Mouse (Mus musculus): Measurements from ENCODE around the gene Sell. TPM values are rescaled to one million over a fixed set of nuclear protein-coding genes. Genes with fewer than 3 reads are reported as not detected.
"Not testable (repeated sequence)": the region's sequence is repeated elsewhere in the genome, so short reads cannot be mapped to it uniquely, and the experiment has no call there.

Sell gene
- not detected in 2 replicates for polyA plus RNA-seq (2016; fragmentation: Nextera tagmentation; extraction: Ambion mirVana)

GRCm38 (mm10) chr1:164061925-164062324, at the start of gene Sell:
Gene Sell, plus strand, starts transcription at chr1:164061982.
- Histone ChIP-seq H3K27me3 (ENCODE audit: poor library complexity, severe bottlenecking) (no peaks in the 10 kb centered on the region), H3K9me3 (no peaks in the 10 kb centered on the region), H3K4me1 (no peaks in the 10 kb centered on the region), H3K27ac (no peak within 1 kb of the TSS), H3K4me3 (no peak within 1 kb of the TSS), H3K36me3 (replicated peaks) (no peaks in the 10 kb centered on the region)
- WGBS = 83% methylated on average over 4 of the region's 4 CpGs
- DNase-seq (ENCODE audit: extremely low spot score, low spot score) = no peak

- DNase-seq (ENCODE audit: extremely low spot score, low spot score) = no peak
- Histone ChIP-seq H3K27ac (no peak overlapping the region), H3K4me1 (no peaks in the 10 kb centered on the region), H3K4me3 (no peak overlapping the region), H3K36me3 (replicated peaks) (no peaks in the 10 kb centered on the region), H3K27me3 (ENCODE audit: poor library complexity, severe bottlenecking) (no peaks in the 10 kb centered on the region), H3K9me3 (no peaks in the 10 kb centered on the region)
- WGBS = 83% methylated on average over 1 of the region's 1 CpGs
Measured at GRCm38 (mm10) chr1:164014616-164015015, 47.2 kb upstream of the Sell start.

- no peak for DNase-seq (ENCODE audit: extremely low spot score, low spot score)
- no peaks in the 10 kb centered on the region for H3K4me1 ChIP-seq
- H3K4me3 ChIP-seq = no peak overlapping the region
- 91% methylated on average over 16 of the region's 16 CpGs for WGBS
- H3K27ac ChIP-seq = no peak overlapping the region
- H3K9me3 ChIP-seq = no peaks in the 10 kb centered on the region
- H3K36me3 ChIP-seq (replicated peaks) = no peaks in the 10 kb centered on the region
- no peaks in the 10 kb centered on the region for H3K27me3 ChIP-seq (ENCODE audit: poor library complexity, severe bottlenecking)
Measured at GRCm38 (mm10) chr1:164018221-164018896, 43.4 kb upstream of the Sell start.

- WGBS = 71% methylated on average over 6 of the region's 6 CpGs
- no peak overlapping the region for H3K27ac ChIP-seq
- H3K27me3 ChIP-seq (ENCODE audit: poor library complexity, severe bottlenecking) = no peaks in the 10 kb centered on the region
- DNase-seq (ENCODE audit: extremely low spot score, low spot score) = no peak
- H3K4me1 ChIP-seq = no peaks in the 10 kb centered on the region
- H3K9me3 ChIP-seq = no peaks in the 10 kb centered on the region
- no peak overlapping the region for H3K4me3 ChIP-seq
- H3K36me3 ChIP-seq (replicated peaks) = no peaks in the 10 kb centered on the region
Measured at GRCm38 (mm10) chr1:164019789-164020188, 42.0 kb upstream of the Sell start.

- WGBS = 87% methylated on average over 3 of the region's 3 CpGs
Measured at GRCm38 (mm10) chr1:164020746-164021145, 41.0 kb upstream of the Sell start.

GRCm38 (mm10) chr1:164022106-164022505, 39.7 kb upstream of the Sell start:
- H3K36me3 ChIP-seq (replicated peaks); H3K4me3 ChIP-seq; H3K27me3 ChIP-seq (ENCODE audit: poor library complexity, severe bottlenecking); H3K27ac ChIP-seq; H3K4me1 ChIP-seq; DNase-seq (ENCODE audit: extremely low spot score, low spot score); H3K9me3 ChIP-seq: not testable (repeated sequence)
- 83% methylated on average over 5 of the region's 5 CpGs for WGBS

More at GRCm38 (mm10) chr1:164020746-164021145, 41.0 kb upstream of the Sell start:
- not testable (repeated sequence) for H3K9me3 ChIP-seq; H3K27me3 ChIP-seq (ENCODE audit: poor library complexity, severe bottlenecking); H3K36me3 ChIP-seq (replicated peaks); H3K4me1 ChIP-seq; H3K27ac ChIP-seq; H3K4me3 ChIP-seq; DNase-seq (ENCODE audit: extremely low spot score, low spot score)

- Histone ChIP-seq H3K27ac (no peak overlapping the region), H3K4me1 (no peaks in the 10 kb centered on the region), H3K9me3 (no peaks in the 10 kb centered on the region), H3K4me3 (no peak overlapping the region), H3K27me3 (ENCODE audit: poor library complexity, severe bottlenecking) (no peaks in the 10 kb centered on the region), H3K36me3 (replicated peaks) (no peaks in the 10 kb centered on the region)
- 88% methylated on average over 4 of the region's 4 CpGs for WGBS
- DNase-seq (ENCODE audit: extremely low spot score, low spot score) = no peak
Measured at GRCm38 (mm10) chr1:164025685-164026084, 36.1 kb upstream of the Sell start.

GRCm38 (mm10) chr1:164027416-164027815, 34.4 kb upstream of the Sell start:
- Histone ChIP-seq H3K27me3 (ENCODE audit: poor library complexity, severe bottlenecking) (no peaks in the 10 kb centered on the region), H3K9me3 (no peaks in the 10 kb centered on the region), H3K4me1 (no peaks in the 10 kb centered on the region), H3K36me3 (replicated peaks) (no peaks in the 10 kb centered on the region), H3K27ac (no peak overlapping the region), H3K4me3 (no peak overlapping the region)
- DNase-seq (ENCODE audit: extremely low spot score, low spot score) = no peak
- 55% methylated on average over 5 of the region's 5 CpGs for WGBS

- H3K27ac ChIP-seq = no peak overlapping the region
- H3K4me1 ChIP-seq = no peaks in the 10 kb centered on the region
- H3K4me3 ChIP-seq = no peak overlapping the region
- H3K9me3 ChIP-seq = no peaks in the 10 kb centered on the region
- no peak for DNase-seq (ENCODE audit: extremely low spot score, low spot score)
- 81% methylated on average over 10 of the region's 10 CpGs for WGBS
- no peaks in the 10 kb centered on the region for H3K36me3 ChIP-seq (replicated peaks)
- no peaks in the 10 kb centered on the region for H3K27me3 ChIP-seq (ENCODE audit: poor library complexity, severe bottlenecking)
Measured at GRCm38 (mm10) chr1:164040385-164041135, 21.2 kb upstream of the Sell start.

GRCm38 (mm10) chr1:164043549-164043948, 18.2 kb upstream of the Sell start:
- 0 out of 2 replicates have a peak, but pooled peaks cover under 1% of the 10 kb centered on the region for H3K4me1 ChIP-seq
- H3K36me3 ChIP-seq (replicated peaks) = no peaks in the 10 kb centered on the region
- H3K27me3 ChIP-seq (ENCODE audit: poor library complexity, severe bottlenecking) = no peaks in the 10 kb centered on the region
- WGBS = 66% methylated on average over 3 of the region's 3 CpGs
- no peak for DNase-seq (ENCODE audit: extremely low spot score, low spot score)
- H3K9me3 ChIP-seq = no peaks in the 10 kb centered on the region
- H3K4me3 ChIP-seq = no peak overlapping the region
- H3K27ac ChIP-seq = no peak overlapping the region

GRCm38 (mm10) chr1:164047934-164048333, 13.8 kb upstream of the Sell start, which contains the start of gene Sele:
Gene Sele, plus strand, starts transcription at chr1:164048234.
- H3K9me3 ChIP-seq = no peaks in the 10 kb centered on the region
- H3K4me3 ChIP-seq = no peak within 1 kb of the TSS
- H3K36me3 ChIP-seq (replicated peaks) = no peaks in the 10 kb centered on the region
- no peak within 1 kb of the TSS for H3K27ac ChIP-seq
- 89% methylated on average over 5 of the region's 5 CpGs for WGBS
- no peaks in the 10 kb centered on the region for H3K27me3 ChIP-seq (ENCODE audit: poor library complexity, severe bottlenecking)
- no peak for DNase-seq (ENCODE audit: extremely low spot score, low spot score)
- H3K4me1 ChIP-seq = 0 out of 2 replicates have a peak, but pooled peaks cover 3% of the 10 kb centered on the region

GRCm38 (mm10) chr1:164053561-164053960, 8.2 kb upstream of the Sell start:
- Histone ChIP-seq H3K27ac (no peak overlapping the region), H3K27me3 (ENCODE audit: poor library complexity, severe bottlenecking) (no peaks in the 10 kb centered on the region), H3K36me3 (replicated peaks) (no peaks in the 10 kb centered on the region), H3K4me3 (no peak overlapping the region), H3K9me3 (no peaks in the 10 kb centered on the region), H3K4me1 (0 out of 2 replicates have a peak, but pooled peaks cover 2% of the 10 kb centered on the region)
- no peak for DNase-seq (ENCODE audit: extremely low spot score, low spot score)
- 93% methylated on average over 9 of the region's 9 CpGs for WGBS

GRCm38 (mm10) chr1:164054800-164055199, 7.0 kb upstream of the Sell start:
- WGBS = 53% methylated on average over 2 of the region's 2 CpGs
- H3K9me3 ChIP-seq = no peaks in the 10 kb centered on the region
- no peak for DNase-seq (ENCODE audit: extremely low spot score, low spot score)
- no peaks in the 10 kb centered on the region for H3K4me1 ChIP-seq
- H3K4me3 ChIP-seq = no peak overlapping the region
- H3K36me3 ChIP-seq (replicated peaks) = no peaks in the 10 kb centered on the region
- no peak overlapping the region for H3K27ac ChIP-seq
- no peaks in the 10 kb centered on the region for H3K27me3 ChIP-seq (ENCODE audit: poor library complexity, severe bottlenecking)

Measured in forebrain, embryonic 10.5 days (tissue).